Mouse (Mus musculus) kidney, adult 18-20 months (tissue): ENCODE measurements around the gene Nrarp.

Experiments
- DNase-seq: peaks from one replicate; pipeline ENCODE4 v3.0.0; 2021

Nrarp gene

GRCm38 (mm10) chr2:25229582-25229981 lies 49.0 kb downstream of the Nrarp start:
- DNase-seq = no peak

GRCm38 (mm10) chr2:25230581-25230980 lies 50.0 kb downstream of the Nrarp start:
- no peak for DNase-seq

DNA sequence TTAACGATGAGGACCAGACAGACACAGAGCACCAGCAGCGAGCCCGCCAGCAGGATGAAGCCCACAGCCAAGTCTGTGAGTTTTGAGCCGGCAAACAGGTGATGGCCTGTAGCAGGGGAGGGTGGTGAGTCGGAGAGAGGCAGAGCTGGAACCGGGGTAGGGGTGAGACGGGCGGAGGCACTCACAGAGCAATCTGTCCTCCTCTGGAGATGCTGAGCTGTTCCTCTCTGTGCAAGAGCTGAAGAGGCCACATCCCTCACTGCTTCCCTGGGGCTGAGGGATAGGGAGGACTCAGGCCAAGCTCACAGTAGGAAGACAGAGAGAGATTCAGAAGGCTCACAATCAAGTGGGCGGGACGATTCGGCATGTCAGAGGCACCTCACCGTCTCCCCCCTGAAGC lies 50.5 kb downstream of the Nrarp start:
- no peak for DNase-seq
